Mouse (Mus musculus): ENCODE results near the gene Pno1.
"Not testable (repeated sequence)": the region's sequence is repeated elsewhere in the genome, so short reads cannot be mapped to it uniquely, and the experiment has no call there.

The Pno1 gene

GRCm38 (mm10) chr11:17211258-17212140 is at the start of gene Pno1:
Pno1 (minus strand) TSS chr11:17211568.
- DNase-seq (ENCODE audit: low spot score in 2 of 2): peak; percentile 95 to 96

GRCm38 (mm10) chr11:17257861-17258260 is 46.5 kb upstream of the Pno1 start:
- DNase-seq (ENCODE audit: low spot score in 2 of 2): peak in 1 of 2 experiments; percentile 9

GRCm38 (mm10) chr11:17257443-17257842 is 46.1 kb upstream of the Pno1 start, which contains the start of gene C1d:
C1d (plus strand) TSS chr11:17257579.
- peak; percentile 91 to 92 for DNase-seq (ENCODE audit: low spot score in 2 of 2)

- no peak for DNase-seq (ENCODE audit: low spot score in 2 of 2)
These were observed 45.5 kb upstream of the Pno1 start for GRCm38 (mm10) chr11:17256813-17257365.

- DNase-seq (ENCODE audit: low spot score in 2 of 2): no peak
These were observed 37.3 kb upstream of the Pno1 start for GRCm38 (mm10) chr11:17248715-17249114.

- DNase-seq (ENCODE audit: low spot score in 2 of 2): not testable (repeated sequence)
These were observed 27.2 kb upstream of the Pno1 start for GRCm38 (mm10) chr11:17238598-17238997.

- DNase-seq (ENCODE audit: low spot score in 2 of 2): no peak
These were observed 25.2 kb upstream of the Pno1 start for GRCm38 (mm10) chr11:17236449-17237037.

- DNase-seq (ENCODE audit: low spot score in 2 of 2): no peak
These were observed 21.4 kb upstream of the Pno1 start for GRCm38 (mm10) chr11:17232792-17233191.

- DNase-seq (ENCODE audit: low spot score in 2 of 2): no peak
These were observed 9.8 kb upstream of the Pno1 start for GRCm38 (mm10) chr11:17221126-17221525.

GRCm38 (mm10) chr11:17215475-17215874 is 4.1 kb upstream of the Pno1 start:
- no peak for DNase-seq (ENCODE audit: low spot score in 2 of 2)

GRCm38 (mm10) chr11:17212903-17213509 is 1.6 kb upstream of the Pno1 start:
- DNase-seq (ENCODE audit: low spot score in 2 of 2): no peak

GRCm38 (mm10) chr11:17212141-17212495 is 750 bp upstream of the Pno1 start:
- no peak for DNase-seq (ENCODE audit: low spot score in 2 of 2)

GRCm38 (mm10) chr11:17202481-17202880 is 8.9 kb downstream of the Pno1 start:
- no peak for DNase-seq (ENCODE audit: low spot score in 2 of 2)

- DNase-seq (ENCODE audit: low spot score in 2 of 2): no peak
These were observed 10.4 kb downstream of the Pno1 start for GRCm38 (mm10) chr11:17200936-17201335.

- no peak for DNase-seq (ENCODE audit: low spot score in 2 of 2)
These were observed 11.4 kb downstream of the Pno1 start for GRCm38 (mm10) chr11:17199840-17200501.

- no peak for DNase-seq (ENCODE audit: low spot score in 2 of 2)
These were observed 12.2 kb downstream of the Pno1 start for GRCm38 (mm10) chr11:17199170-17199569.

- no peak for DNase-seq (ENCODE audit: low spot score in 2 of 2)
These were observed 19.1 kb downstream of the Pno1 start for GRCm38 (mm10) chr11:17192151-17192844.

- no peak for DNase-seq (ENCODE audit: low spot score in 2 of 2)
These were observed 22.6 kb downstream of the Pno1 start for GRCm38 (mm10) chr11:17188786-17189185.

GRCm38 (mm10) chr11:17187649-17188048 is 23.7 kb downstream of the Pno1 start:
- no peak for DNase-seq (ENCODE audit: low spot score in 2 of 2)

- no peak for DNase-seq (ENCODE audit: low spot score in 2 of 2)
These were observed 28.2 kb downstream of the Pno1 start for GRCm38 (mm10) chr11:17183165-17183564.

GRCm38 (mm10) chr11:17181807-17182206 is 29.6 kb downstream of the Pno1 start, which contains the start of gene Wdr92:
Wdr92 (plus strand) TSS chr11:17182107.
- no peak for DNase-seq (ENCODE audit: low spot score in 2 of 2)
